Mouse (Mus musculus) liver, embryonic 14.5 days (tissue): ENCODE data around the gene Lrig3. TPM values are rescaled to one million over a fixed set of nuclear protein-coding genes. Genes with fewer than 3 reads are reported as not detected.

Experiments
- ATAC-seq: fragments of 200-750 bp; cut with Nextera tagmentation; 2 replicates; pipeline ENCODE4 v1.8.0; 2017; ENCODE audit warnings: moderate number of reproducible peaks, mild to moderate bottlenecking, moderate library complexity; ENCODE audit not compliant: insufficient read depth
- DNase-seq, 3 experiments: peaks; one replicate each; pipeline ENCODE4 v3.0.0-alpha.2; 2012 to 2013; ENCODE audit warnings: low read depth in 3 of 3, low spot score in 3 of 3
- H3K27ac ChIP-seq: fragments of 300-500 bp; sonication (generic); 2 replicates; pipeline ENCODE4 v1.5.1; 2014; ENCODE audit warnings: moderate library complexity, mild to moderate bottlenecking, control low read depth, inconsistent platforms
- H3K27me3 ChIP-seq: fragments of 300-500 bp; sonication (generic); 2 replicates; pipeline ENCODE4 v1.6.1; 2014; ENCODE audit warnings: mild to moderate bottlenecking, low read length, moderate library complexity; ENCODE audit not compliant: control insufficient read depth, insufficient read depth
- H3K36me3 ChIP-seq: fragments of 300-500 bp; sonication (generic); replicated peaks from 2 replicates; pipeline ENCODE4 v1.6.1; 2014; ENCODE audit warnings: low read depth; ENCODE audit not compliant: control insufficient read depth, insufficient read depth
- H3K4me1 ChIP-seq, 2 experiments: fragments of 200-500 bp in 1 of 2; fragments of 300-500 bp in 1 of 2; sonication (generic) in 1 of 2; replicated peaks; 2 replicates each; pipeline ENCODE4 v1.6.1; 2012 to 2014; ENCODE audit warnings: antibody characterized with exemption in 1 of 2, inconsistent platforms in 1 of 2, low read length in 1 of 2; ENCODE audit not compliant: control insufficient read depth in 2 of 2, insufficient read depth in 2 of 2
- H3K4me2 ChIP-seq: fragments of 300-500 bp; sonication (generic); 2 replicates; pipeline ENCODE4 v1.6.1; 2014; ENCODE audit warnings: low read depth, mild to moderate bottlenecking, control low read depth, moderate library complexity
- H3K4me3 ChIP-seq, 2 experiments: fragments of 200-500 bp in 1 of 2; fragments of 300-500 bp in 1 of 2; sonication (generic) in 1 of 2; 2 replicates each; pipeline ENCODE4 v1.5.1; 2012 to 2014; ENCODE audit warnings: low read depth in 2 of 2, low read length in 2 of 2, mild to moderate bottlenecking in 2 of 2, control low read depth in 1 of 2, inconsistent platforms in 1 of 2, moderate library complexity in 1 of 2; ENCODE audit not compliant: insufficient read depth in 1 of 2
- H3K9ac ChIP-seq: fragments of 300-500 bp; sonication (generic); replicated peaks from 2 replicates; pipeline ENCODE4 v1.6.1; 2014; ENCODE audit warnings: mild to moderate bottlenecking, control low read depth, moderate library complexity
- H3K9me3 ChIP-seq: fragments of 300-500 bp; sonication (generic); 2 replicates; pipeline ENCODE4 v1.6.1; 2016; ENCODE audit warnings: low read length, mixed read lengths; ENCODE audit not compliant: control insufficient read depth
- CTCF ChIP-seq: IDR thresholded peaks from 2 replicates; pipeline ENCODE4 v1.5.1; 2016; ENCODE audit warnings: antibody characterized with exemption, low read depth, control low read depth
- EP300 ChIP-seq: IDR thresholded peaks from 2 replicates; pipeline ENCODE4 v1.6.1; 2016; ENCODE audit warnings: antibody characterized with exemption, low read depth
- WGBS: fragments of 180-500 bp; shearing (Covaris S2); extraction: QIAGEN DNeasy Blood & Tissue Kit; methylation state at CpG from one replicate; pipeline ENCODE4 v1.1.7; 2014; ENCODE audit not compliant: insufficient replicate concordance; 5-methylcytosine and 5-hydroxymethylcytosine counted together
- polyA plus RNA-seq, 2 experiments: library from polyadenylated mRNA; depleted of rRNA in 1 of 2; stranded (reverse) in 1 of 2; unstranded in 1 of 2; fragments of >200 nt; fragmentation: Nextera tagmentation in 1 of 2; extraction: Ambion mirVana in 1 of 2; gene quantifications; 2 replicates each; pipeline versions ENCODE4 v1.2.1 to v1.2.3; 2012 to 2014

The Lrig3 gene
- polyA plus RNA-seq, 2 experiments, result 0.71 to 1.1 TPM

DNA sequence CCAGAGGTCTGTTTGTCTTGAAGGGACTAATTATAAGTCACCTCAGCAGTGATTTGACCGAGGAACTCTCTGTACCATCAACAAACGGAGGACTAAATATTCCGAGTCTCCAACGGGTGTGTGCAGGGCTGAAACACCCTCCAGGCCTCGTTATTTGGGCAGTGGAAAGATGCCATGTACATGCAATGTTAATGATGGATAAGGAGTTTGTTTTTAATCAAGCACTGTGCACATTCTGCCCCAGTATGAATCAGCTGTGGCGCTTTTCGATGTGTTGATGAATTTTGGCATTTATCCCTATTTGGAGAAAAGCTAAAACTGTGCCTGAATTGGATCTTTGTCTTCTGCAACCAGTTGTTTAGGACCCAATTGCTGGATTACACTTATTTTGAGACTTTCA, 23.9 kb downstream of the Lrig3 start:
- no peaks in the 10 kb centered on the region for H3K9me3 ChIP-seq
- H3K4me1 ChIP-seq, result no peaks in the 10 kb centered on the region
- no peak overlapping the region for H3K4me3 ChIP-seq
- no peak overlapping the region for H3K27ac ChIP-seq
- H3K36me3 ChIP-seq, result no peaks in the 10 kb centered on the region
- H3K4me2 ChIP-seq, result no peak overlapping the region
- 64% methylated on average over 7 of the region's 7 CpGs for whole genome bisulfite sequencing
- no peak for ATAC-seq
- TF ChIP-seq EP300 (no peak), CTCF (no peak)
- H3K27me3 ChIP-seq, result no peaks in the 10 kb centered on the region
- no peak overlapping the region for H3K9ac ChIP-seq
- no peak for DNase-seq

DNA sequence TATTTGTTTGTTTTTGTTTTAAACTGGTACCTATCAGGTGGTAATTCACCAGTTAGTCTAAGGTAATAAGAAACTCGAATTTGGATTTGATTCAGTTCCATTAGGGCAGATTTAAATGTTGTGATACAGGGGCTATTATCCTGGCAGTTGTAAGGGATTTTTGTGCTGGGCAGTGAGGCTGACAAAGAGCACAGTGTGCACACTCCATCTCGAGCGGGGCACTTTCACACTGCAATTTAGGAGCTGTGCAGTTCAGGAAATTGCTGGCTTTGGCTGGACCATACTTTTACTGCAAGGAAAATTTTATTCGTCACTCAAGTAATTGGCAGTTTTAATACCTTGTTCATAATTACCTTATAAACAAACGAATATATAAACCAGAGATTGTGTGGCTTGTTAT, 24.4 kb downstream of the Lrig3 start:
- DNase-seq (no peak), ATAC-seq (no peak)
- Histone ChIP-seq H3K4me2 (no peak overlapping the region), H3K9ac (no peak overlapping the region), H3K4me3 (no peak overlapping the region), H3K36me3 (no peaks in the 10 kb centered on the region), H3K4me1 (no peaks in the 10 kb centered on the region), H3K9me3 (no peaks in the 10 kb centered on the region), H3K27me3 (no peaks in the 10 kb centered on the region), H3K27ac (no peak overlapping the region)
- 53% methylated on average over 5 of the region's 5 CpGs for WGBS
- TF ChIP-seq EP300 (no peak), CTCF (no peak)

DNA sequence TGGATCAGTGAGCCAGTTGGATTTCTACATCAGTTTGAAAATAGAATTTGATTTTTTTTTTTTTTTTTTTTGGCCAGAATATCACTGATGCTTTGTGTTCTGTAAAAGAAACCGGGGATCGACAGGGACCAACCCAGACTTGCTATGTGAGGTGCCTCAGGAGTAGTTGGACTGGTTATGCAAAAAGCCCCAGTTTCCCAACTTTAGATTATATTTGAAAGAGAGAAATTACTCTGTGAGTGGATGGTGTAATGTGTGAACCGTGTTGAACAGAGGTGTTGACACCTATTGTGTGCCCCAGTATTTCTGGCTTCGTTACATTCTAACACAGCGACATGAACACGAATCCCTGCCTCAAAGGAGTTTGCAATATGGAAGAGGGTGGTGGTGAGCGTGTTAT, 25.9 kb downstream of the Lrig3 start:
- no peak overlapping the region for H3K4me2 ChIP-seq
- no peaks in the 10 kb centered on the region for H3K4me1 ChIP-seq
- no peaks in the 10 kb centered on the region for H3K36me3 ChIP-seq
- TF ChIP-seq EP300, result no peak
- no peak for TF ChIP-seq CTCF
- no peak for DNase-seq
- 71% methylated on average over 7 of the region's 7 CpGs for WGBS
- no peaks in the 10 kb centered on the region for H3K9me3 ChIP-seq
- ATAC-seq, result no peak
- no peak overlapping the region for H3K27ac ChIP-seq
- no peak overlapping the region for H3K9ac ChIP-seq
- H3K27me3 ChIP-seq, result no peaks in the 10 kb centered on the region
- H3K4me3 ChIP-seq, result no peak overlapping the region

DNA sequence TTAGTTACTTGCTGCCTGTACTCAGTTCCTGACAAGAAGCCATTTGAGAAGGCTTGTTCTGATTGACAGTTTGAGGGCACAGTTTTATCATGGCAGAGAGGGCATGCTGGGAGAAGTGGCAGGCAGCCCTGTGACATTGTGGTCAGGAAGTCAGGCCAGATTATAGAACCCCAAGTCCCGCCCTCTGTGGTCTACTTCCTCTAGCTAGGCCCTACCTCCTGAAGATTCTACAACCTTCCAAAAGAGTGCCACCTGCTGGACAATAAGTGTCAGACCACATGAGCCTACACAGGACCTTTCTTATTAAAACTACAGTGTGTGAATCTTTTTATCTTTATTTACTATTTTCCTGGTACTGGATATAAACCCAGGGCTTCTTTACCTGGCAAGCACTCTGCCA, 28.9 kb downstream of the Lrig3 start:
- H3K9me3 ChIP-seq, result no peaks in the 10 kb centered on the region
- H3K27ac ChIP-seq, result no peak overlapping the region
- H3K27me3 ChIP-seq, result no peaks in the 10 kb centered on the region
- no peaks in the 10 kb centered on the region for H3K4me1 ChIP-seq
- ATAC-seq (peak; percentile 51; the same call in 1 of the 2 replicates), DNase-seq (peak; percentile 7 to 12 (median 7))
- peak; percentile 42 for TF ChIP-seq CTCF
- TF ChIP-seq EP300, result no peak
- no peak overlapping the region for H3K4me2 ChIP-seq
- 22% methylated on average over 1 of the region's 1 CpGs for WGBS
- no peak overlapping the region for H3K9ac ChIP-seq
- H3K36me3 ChIP-seq, result no peaks in the 10 kb centered on the region
- H3K4me3 ChIP-seq, result no peak overlapping the region

DNA sequence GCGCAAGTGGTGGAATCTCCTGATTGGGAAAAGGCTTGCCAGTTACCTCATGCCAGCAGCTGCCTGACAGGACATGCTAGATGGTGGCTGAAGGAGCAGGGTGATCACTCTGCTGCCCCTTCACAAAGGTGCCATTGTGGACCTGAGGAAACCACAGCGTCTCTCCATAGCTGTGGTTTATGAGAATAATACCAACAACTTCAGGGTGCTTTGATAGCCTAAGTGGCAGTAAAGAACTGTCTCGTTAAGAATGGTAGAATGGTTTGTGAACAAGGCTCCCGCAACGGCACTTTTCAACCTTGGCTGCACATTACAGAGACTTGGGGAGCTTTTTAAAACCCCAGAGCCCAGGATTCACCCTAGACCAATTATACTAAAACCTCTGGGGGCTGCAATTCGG, 29.7 kb downstream of the Lrig3 start:
- Histone ChIP-seq H3K9ac (no peak overlapping the region), H3K4me1 (no peaks in the 10 kb centered on the region), H3K9me3 (no peaks in the 10 kb centered on the region), H3K27me3 (no peaks in the 10 kb centered on the region), H3K36me3 (no peaks in the 10 kb centered on the region), H3K4me3 (no peak overlapping the region), H3K4me2 (no peak overlapping the region), H3K27ac (no peak overlapping the region)
- no peak for DNase-seq
- 76% methylated on average over 6 of the region's 6 CpGs for WGBS
- TF ChIP-seq CTCF, result no peak
- ATAC-seq, result no peak

DNA sequence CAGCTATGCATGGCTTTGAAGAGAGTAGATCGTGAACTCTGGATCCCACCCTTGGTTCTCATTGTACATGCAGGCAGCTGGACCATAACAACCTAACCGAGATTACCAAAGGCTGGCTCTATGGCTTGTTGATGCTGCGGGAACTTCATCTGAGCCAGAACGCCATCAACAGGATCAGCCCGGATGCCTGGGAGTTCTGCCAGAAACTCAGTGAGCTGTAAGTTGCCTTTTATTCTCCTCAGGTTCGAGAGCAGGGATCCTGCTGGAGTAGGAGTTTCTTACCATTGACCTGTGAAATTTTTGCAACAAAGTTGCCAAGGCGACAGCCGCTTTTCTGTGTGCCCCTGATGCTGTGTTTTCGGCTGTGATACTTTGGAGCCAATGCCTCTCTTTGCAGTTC, 31.0 kb downstream of the Lrig3 start:
- Histone ChIP-seq H3K27ac (no peak overlapping the region), H3K4me3 (no peak overlapping the region), H3K9me3 (no peaks in the 10 kb centered on the region), H3K27me3 (no peaks in the 10 kb centered on the region), H3K4me2 (no peak overlapping the region), H3K36me3 (no peaks in the 10 kb centered on the region), H3K4me1 (no peaks in the 10 kb centered on the region), H3K9ac (no peak overlapping the region)
- WGBS, result 74% methylated on average over 9 of the region's 9 CpGs
- ATAC-seq, result no peak
- TF ChIP-seq EP300 (no peak), CTCF (no peak)
- no peak for DNase-seq
